Mouse (Mus musculus) stomach, postnatal 0 days (tissue): ENCODE measurements around the gene 1810062G17Rik. TPM values are rescaled to one million over a fixed set of nuclear protein-coding genes. Genes with fewer than 3 reads are reported as not detected.

Experiments
- ATAC-seq: fragments of 200-750 bp; cut with Nextera tagmentation; 2 replicates; pipeline ENCODE4 v1.8.0; 2017; ENCODE audit not compliant: low FRiP score, low TSS enrichment
- DNase-seq: peaks from one replicate; pipeline ENCODE4 v3.0.0-alpha.2; 2016; ENCODE audit warnings: low spot score
- H3K27ac ChIP-seq: fragments of 300-500 bp; sonication (generic); replicated peaks from 2 replicates; pipeline ENCODE4 v1.5.1; 2014; ENCODE audit warnings: mild to moderate bottlenecking, control low read depth
- H3K27me3 ChIP-seq: fragments of 300-500 bp; sonication (generic); 2 replicates; pipeline ENCODE4 v1.6.1; 2014; ENCODE audit warnings: low read length; ENCODE audit not compliant: control insufficient read depth, insufficient read depth
- H3K36me3 ChIP-seq: fragments of 300-500 bp; sonication (generic); 2 replicates; pipeline ENCODE4 v1.6.1; 2014; ENCODE audit warnings: low read length, mixed read lengths; ENCODE audit not compliant: control insufficient read depth, insufficient read depth
- H3K4me1 ChIP-seq: fragments of 300-500 bp; sonication (generic); replicated peaks from 2 replicates; pipeline ENCODE4 v1.6.1; 2014; ENCODE audit warnings: antibody characterized with exemption; ENCODE audit not compliant: control insufficient read depth, insufficient read depth
- H3K4me2 ChIP-seq: fragments of 300-500 bp; sonication (generic); replicated peaks from 2 replicates; pipeline ENCODE4 v1.6.1; 2014; ENCODE audit warnings: low read depth, mild to moderate bottlenecking, control low read depth, moderate library complexity
- H3K4me3 ChIP-seq: fragments of 300-500 bp; sonication (generic); 2 replicates; pipeline ENCODE4 v1.5.1; 2014; ENCODE audit warnings: low read depth, low read length, control low read depth
- H3K9ac ChIP-seq: fragments of 300-500 bp; sonication (generic); 2 replicates; pipeline ENCODE4 v1.6.1; 2014; ENCODE audit warnings: mild to moderate bottlenecking, low read length, control low read depth, mixed read lengths
- H3K9me3 ChIP-seq: fragments of 300-500 bp; sonication (generic); 2 replicates; pipeline ENCODE4 v1.6.1; 2016; ENCODE audit warnings: low read length; ENCODE audit not compliant: control insufficient read depth
- CTCF ChIP-seq: IDR thresholded peaks from 2 replicates; pipeline ENCODE4 v1.5.1; 2016; ENCODE audit warnings: antibody characterized with exemption, low read depth, mild to moderate bottlenecking, moderate library complexity
- EP300 ChIP-seq: optimal IDR thresholded peaks from 2 replicates; pipeline ENCODE3; 2016; ENCODE audit warnings: antibody characterized with exemption
- WGBS: fragments of 180-500 bp; shearing (Covaris S2); extraction: QIAGEN DNeasy Blood & Tissue Kit; methylation state at CpG from one replicate; pipeline ENCODE4 v1.1.7; 2014; 5-methylcytosine and 5-hydroxymethylcytosine counted together
- polyA plus RNA-seq: library from polyadenylated mRNA; unstranded; fragments of >200 nt; fragmentation: Nextera tagmentation; extraction: Ambion mirVana; gene quantifications from 2 replicates; pipeline ENCODE4 v1.2.1, GENCODE M21; 2015

The 1810062G17Rik gene
- polyA plus RNA-seq, 1 experiment from 2014 or later = 4.0 TPM

DNA sequence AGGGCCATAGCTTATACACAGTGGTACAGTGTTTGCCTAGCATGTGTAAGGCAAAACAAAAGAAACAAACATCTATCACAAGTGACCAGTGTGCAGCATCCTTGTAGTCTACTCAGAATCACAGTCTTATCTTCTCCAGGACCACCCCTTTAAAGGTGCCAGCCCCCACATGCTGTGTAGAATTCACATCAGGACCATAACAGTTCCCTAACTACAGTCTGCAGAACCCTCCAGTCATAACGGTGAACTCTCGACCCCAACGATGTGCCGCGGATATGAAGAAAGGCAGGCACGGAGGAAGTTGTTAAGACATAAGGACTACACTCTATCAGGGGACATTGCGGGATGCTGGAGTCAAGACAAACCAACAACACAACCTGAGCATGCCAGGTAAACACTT, 23.7 kb downstream of the 1810062G17Rik start:
- no peak overlapping the region for H3K9ac ChIP-seq
- 94% methylated on average over 7 of the region's 7 CpGs for WGBS
- no peaks in the 10 kb centered on the region for H3K27me3 ChIP-seq
- H3K4me2 ChIP-seq = no peak overlapping the region
- H3K9me3 ChIP-seq = no peaks in the 10 kb centered on the region
- no peak for ATAC-seq
- H3K27ac ChIP-seq = no peak overlapping the region
- no peaks in the 10 kb centered on the region for H3K4me1 ChIP-seq
- DNase-seq = no peak
- no peak overlapping the region for H3K4me3 ChIP-seq
- TF ChIP-seq EP300 (no peak), CTCF (no peak)
- no peaks in the 10 kb centered on the region for H3K36me3 ChIP-seq

DNA sequence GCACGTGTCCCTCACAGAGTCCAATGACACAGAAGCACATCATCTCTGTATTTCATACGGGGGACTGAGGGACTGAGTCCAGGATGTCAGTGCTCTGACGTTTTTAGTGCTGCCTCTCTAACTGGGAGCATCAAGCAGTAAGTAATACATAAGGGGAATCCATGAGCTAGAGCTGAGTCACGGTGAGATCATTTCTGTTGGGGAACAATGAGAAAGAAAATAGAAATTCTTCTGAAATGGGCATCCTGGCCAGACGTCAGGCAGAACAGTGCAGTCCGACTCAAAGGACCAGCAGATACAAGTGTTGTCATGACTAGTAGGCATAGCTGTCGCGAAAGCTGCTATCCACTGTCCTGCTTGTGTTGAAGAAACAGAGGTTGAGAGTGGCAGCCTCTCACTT, 25.2 kb downstream of the 1810062G17Rik start:
- H3K9me3 ChIP-seq = no peaks in the 10 kb centered on the region
- no peak for TF ChIP-seq CTCF
- TF ChIP-seq EP300 = no peak
- no peaks in the 10 kb centered on the region for H3K27me3 ChIP-seq
- DNase-seq (no peak), ATAC-seq (no peak)
- H3K9ac ChIP-seq = no peak overlapping the region
- H3K4me3 ChIP-seq = no peak overlapping the region
- H3K4me1 ChIP-seq = no peaks in the 10 kb centered on the region
- no peaks in the 10 kb centered on the region for H3K36me3 ChIP-seq
- no peak overlapping the region for H3K4me2 ChIP-seq
- H3K27ac ChIP-seq = no peak overlapping the region
- 82% methylated on average over 8 of the region's 8 CpGs for WGBS

- TF ChIP-seq EP300 = no peak
- TF ChIP-seq CTCF = no peak
- WGBS = 68% methylated on average over 7 of the region's 7 CpGs
- DNase-seq (no peak), ATAC-seq (no peak)
- H3K4me1 ChIP-seq = no peaks in the 10 kb centered on the region
- H3K4me2 ChIP-seq = no peak overlapping the region
- H3K9me3 ChIP-seq = no peaks in the 10 kb centered on the region
- no peaks in the 10 kb centered on the region for H3K36me3 ChIP-seq
- H3K4me3 ChIP-seq = no peak overlapping the region
- H3K27ac ChIP-seq = no peak overlapping the region
- H3K27me3 ChIP-seq = no peaks in the 10 kb centered on the region
- no peak overlapping the region for H3K9ac ChIP-seq
These were observed 25.8 kb downstream of the 1810062G17Rik start for GRCm38 (mm10) chr3:36501546-36501945.

DNA sequence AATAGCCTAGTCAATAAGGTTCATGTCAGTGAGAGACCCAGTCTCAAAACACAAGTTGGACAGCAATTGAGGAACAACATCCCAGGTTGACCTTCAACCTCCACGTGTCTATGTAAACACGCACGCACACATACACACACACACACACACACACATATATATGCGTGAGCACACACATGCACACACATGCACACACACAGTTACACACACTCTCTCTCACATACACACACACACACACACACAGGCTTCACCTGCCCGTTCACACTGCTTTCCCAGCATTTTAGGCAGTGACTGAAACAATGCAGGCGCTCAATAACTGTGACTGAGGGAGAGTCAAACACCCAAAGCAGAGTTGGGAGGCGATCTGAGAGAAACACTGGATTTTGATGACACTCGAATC, 29.6 kb downstream of the 1810062G17Rik start:
- Histone ChIP-seq H3K4me2 (no peak overlapping the region), H3K27me3 (no peaks in the 10 kb centered on the region), H3K4me3 (no peak overlapping the region), H3K36me3 (no peaks in the 10 kb centered on the region), H3K27ac (no peak overlapping the region), H3K9ac (no peak overlapping the region), H3K9me3 (no peaks in the 10 kb centered on the region), H3K4me1 (no peaks in the 10 kb centered on the region)
- WGBS = 75% methylated on average over 8 of the region's 8 CpGs
- DNase-seq (no peak), ATAC-seq (no peak)
- TF ChIP-seq EP300 (no peak), CTCF (no peak)

GRCm38 (mm10) chr3:36505809-36506735, 30.3 kb downstream of the 1810062G17Rik start:
- no peaks in the 10 kb centered on the region for H3K9me3 ChIP-seq
- H3K27ac ChIP-seq = no peak overlapping the region
- no peaks in the 10 kb centered on the region for H3K4me1 ChIP-seq
- H3K36me3 ChIP-seq = no peaks in the 10 kb centered on the region
- no peak for ATAC-seq
- H3K4me2 ChIP-seq = no peak overlapping the region
- TF ChIP-seq EP300 = no peak
- no peak for TF ChIP-seq CTCF
- H3K4me3 ChIP-seq = no peak overlapping the region
- H3K27me3 ChIP-seq = no peaks in the 10 kb centered on the region
- 55% methylated on average over 10 of the region's 10 CpGs for WGBS
- no peak for DNase-seq
- H3K9ac ChIP-seq = no peak overlapping the region

DNA sequence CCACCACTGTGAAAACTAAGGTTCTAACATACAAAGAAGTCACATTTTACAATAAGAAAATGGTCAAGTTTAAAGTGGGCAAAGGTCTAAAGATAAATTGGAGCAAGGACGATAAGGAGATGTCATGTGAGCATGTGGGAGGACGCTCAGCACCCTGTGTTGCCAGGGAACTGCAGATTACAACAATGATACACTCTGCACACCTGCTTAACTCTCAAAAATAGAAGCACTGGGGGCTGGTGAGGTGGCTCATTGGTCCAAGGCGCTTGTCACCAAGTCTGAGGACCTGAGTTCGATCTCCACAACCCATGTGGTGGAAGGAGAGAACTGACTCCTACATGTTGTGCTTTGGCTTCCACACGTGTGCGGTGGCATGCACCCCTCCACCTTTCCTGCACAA, 35.8 kb downstream of the 1810062G17Rik start:
- Histone ChIP-seq H3K4me3 (no peak overlapping the region), H3K4me1 (no peaks in the 10 kb centered on the region), H3K27ac (no peak overlapping the region), H3K36me3 (no peaks in the 10 kb centered on the region), H3K27me3 (no peaks in the 10 kb centered on the region), H3K4me2 (no peak overlapping the region), H3K9me3 (no peaks in the 10 kb centered on the region), H3K9ac (no peak overlapping the region)
- TF ChIP-seq EP300 (no peak), CTCF (no peak)
- 74% methylated on average over 6 of the region's 6 CpGs for WGBS
- ATAC-seq = no peak
- no peak for DNase-seq
